Mouse (Mus musculus): ENCODE measurements around the gene Aprt. TPM values are rescaled to one million over a fixed set of nuclear protein-coding genes. Genes with fewer than 3 reads are reported as not detected.

Aprt gene
- total and polyA plus RNA-seq, 3 experiments: 239 to 287 TPM; not detected in 1

GRCm38 (mm10) chr8:122600666-122601065, 24.0 kb upstream of the Aprt start:
- DNase-seq (ENCODE audit: low read depth, low spot score): no peak
- Histone ChIP-seq H3K27me3 (ENCODE audit: control insufficient read depth in 1 of 2, insufficient read depth in 2 of 2, low read length in 2 of 2) (no peaks in the 10 kb centered on the region), H3K4me3 (ENCODE audit: control insufficient read depth in 1 of 2, insufficient read depth in 1 of 2, low read depth in 2 of 2, low read length in 2 of 2) (no peak overlapping the region), H3K27ac (ENCODE audit: control insufficient read depth, low read depth, low read length) (no peak overlapping the region), H3K9ac (ENCODE audit: control insufficient read depth, low read depth, low read length, poor library complexity, severe bottlenecking) (no peak overlapping the region), H3K4me1 (ENCODE audit: control insufficient read depth in 1 of 2, insufficient read depth in 2 of 2, low read length in 2 of 2) (no peaks in the 10 kb centered on the region), H3K9me3 (replicated peaks; ENCODE audit: insufficient read depth, low read length) (no peaks in the 10 kb centered on the region), H3K36me3 (ENCODE audit: control insufficient read depth in 1 of 2, insufficient read depth in 2 of 2, low read length in 2 of 2) (no peaks in the 10 kb centered on the region), H3K79me2 (ENCODE audit: control insufficient read depth, insufficient read depth, low read length, poor library complexity) (no peaks in the 10 kb centered on the region)
- no peak for TF ChIP-seq BHLHE40 (IDR thresholded peaks at IDR 0.05; ENCODE audit: borderline replicate concordance, low read depth, low read length)
- TF ChIP-seq NELFE (IDR thresholded peaks at IDR 0.05; ENCODE audit: low read depth, low read length): no peak
- TF ChIP-seq ZMIZ1 (IDR thresholded peaks at IDR 0.05; ENCODE audit: low read depth, low read length): no peak
- TF ChIP-seq RAD21 (IDR thresholded peaks at IDR 0.05; ENCODE audit: low read depth, low read length): no peak
- no peak for TF ChIP-seq NRF1 (IDR thresholded peaks at IDR 0.05; ENCODE audit: insufficient read depth, low read depth, low read length, poor library complexity, severe bottlenecking)
- no peak for TF ChIP-seq EP300 (IDR thresholded peaks at IDR 0.05; ENCODE audit: low read depth in 1 of 2, low read length in 2 of 2)
- no peak for TF ChIP-seq MEF2A (IDR thresholded peaks at IDR 0.05; ENCODE audit: extremely low read depth, insufficient replicate concordance, low read depth, low read length, poor library complexity, severe bottlenecking)
- TF ChIP-seq ZKSCAN1 (IDR thresholded peaks at IDR 0.05; ENCODE audit: low read depth, low read length): no peak
- TF ChIP-seq SMC3 (IDR thresholded peaks at IDR 0.05; ENCODE audit: low read depth, low read length): no peak
- no peak for TF ChIP-seq CHD2 (IDR thresholded peaks at IDR 0.05; ENCODE audit: low read length)
- TF ChIP-seq MAX (IDR thresholded peaks at IDR 0.05; ENCODE audit: low read length): no peak
- TF ChIP-seq TAL1 (IDR thresholded peaks at IDR 0.05; ENCODE audit: low read length): no peak
- TF ChIP-seq CTCF (IDR thresholded peaks at IDR 0.05 in 2 of 3, conservative IDR thresholded peaks at IDR 0.05 in 1 of 3; ENCODE audit: control insufficient read depth in 1 of 3, insufficient read depth in 1 of 3, low read depth in 2 of 3, low read length in 3 of 3, poor library complexity in 1 of 3, severe bottlenecking in 1 of 3): no peak
- TF ChIP-seq E2F4 (IDR thresholded peaks at IDR 0.05; ENCODE audit: borderline replicate concordance, low read depth, low read length): no peak
- TF ChIP-seq HCFC1 (IDR thresholded peaks at IDR 0.05; ENCODE audit: low read depth, low read length): no peak
- no peak for TF ChIP-seq POLR2A (IDR thresholded peaks at IDR 0.05; ENCODE audit: control insufficient read depth in 1 of 2, insufficient read depth in 1 of 2, low read depth in 1 of 2, low read length in 2 of 2, poor library complexity in 1 of 2)
- TF ChIP-seq MXI1 (IDR thresholded peaks at IDR 0.05; ENCODE audit: low read depth, low read length): no peak
- no peak for TF ChIP-seq POLR2AphosphoS5 (IDR thresholded peaks at IDR 0.05; ENCODE audit: borderline replicate concordance, low read depth, low read length)
- TF ChIP-seq TBP (IDR thresholded peaks at IDR 0.05; ENCODE audit: low read depth, low read length): no peak
- no peak for TF ChIP-seq MYC (IDR thresholded peaks at IDR 0.05; ENCODE audit: low read depth, low read length)

GRCm38 (mm10) chr8:122596031-122596430, 19.3 kb upstream of the Aprt start:
- Histone ChIP-seq H3K27ac (ENCODE audit: control insufficient read depth, low read depth, low read length) (no peak overlapping the region), H3K79me2 (ENCODE audit: control insufficient read depth, insufficient read depth, low read length, poor library complexity) (no peaks in the 10 kb centered on the region), H3K9me3 (replicated peaks; ENCODE audit: insufficient read depth, low read length) (no peaks in the 10 kb centered on the region), H3K27me3 (ENCODE audit: control insufficient read depth in 1 of 2, insufficient read depth in 2 of 2, low read length in 2 of 2) (no peaks in the 10 kb centered on the region), H3K4me1 (ENCODE audit: control insufficient read depth in 1 of 2, insufficient read depth in 2 of 2, low read length in 2 of 2) (no peaks in the 10 kb centered on the region), H3K36me3 (ENCODE audit: control insufficient read depth in 1 of 2, insufficient read depth in 2 of 2, low read length in 2 of 2) (no peaks in the 10 kb centered on the region), H3K4me3 (ENCODE audit: control insufficient read depth in 1 of 2, insufficient read depth in 1 of 2, low read depth in 2 of 2, low read length in 2 of 2) (no peak overlapping the region), H3K9ac (ENCODE audit: control insufficient read depth, low read depth, low read length, poor library complexity, severe bottlenecking) (no peak overlapping the region)
- DNase-seq (ENCODE audit: low read depth, low spot score): no peak
- TF ChIP-seq ETS1 (IDR thresholded peaks at IDR 0.05; ENCODE audit: low read depth, low read length): no peak
- no peak for TF ChIP-seq TBP (IDR thresholded peaks at IDR 0.05; ENCODE audit: low read depth, low read length)
- no peak for TF ChIP-seq MAZ (IDR thresholded peaks at IDR 0.05; ENCODE audit: low read depth, low read length)
- no peak for TF ChIP-seq CTCF (IDR thresholded peaks at IDR 0.05 in 2 of 3, conservative IDR thresholded peaks at IDR 0.05 in 1 of 3; ENCODE audit: control insufficient read depth in 1 of 3, insufficient read depth in 1 of 3, low read depth in 2 of 3, low read length in 3 of 3, poor library complexity in 1 of 3, severe bottlenecking in 1 of 3)
- no peak for TF ChIP-seq MYB (IDR thresholded peaks at IDR 0.05; ENCODE audit: low read depth, low read length)
- no peak for TF ChIP-seq USF1 (IDR thresholded peaks at IDR 0.05; ENCODE audit: low read depth, low read length)
- TF ChIP-seq KAT2A (conservative IDR thresholded peaks at IDR 0.05; ENCODE audit: low read depth, low read length): no peak
- no peak for TF ChIP-seq HCFC1 (IDR thresholded peaks at IDR 0.05; ENCODE audit: low read depth, low read length)

All from MEL (cell line).